Mouse (Mus musculus) liver, embryonic 14.5 days (tissue): ENCODE results near the gene Xpo6.

ENCODE experiments used
- CTCF ChIP-seq: IDR thresholded peaks from 2 replicates; pipeline ENCODE4 v1.5.1; 2016; ENCODE audit warnings: antibody characterized with exemption, low read depth, control low read depth
- EP300 ChIP-seq: IDR thresholded peaks from 2 replicates; pipeline ENCODE4 v1.6.1; 2016; ENCODE audit warnings: antibody characterized with exemption, low read depth

- TF ChIP-seq CTCF, result no peak
- no peak for TF ChIP-seq EP300
These were observed 48.4 kb upstream of the Xpo6 start for GRCm38 (mm10) chr7:126248641-126249141.
